Mouse (Mus musculus) G1E (cell line): ENCODE results near the gene Kalrn.

Source experiments
- CTCF ChIP-seq: IDR thresholded peaks from 2 replicates; pipeline ENCODE4 v1.5.1; 2012; ENCODE audit warnings: low read depth, low read length, inconsistent platforms, mixed read lengths
- GATA1 ChIP-seq: IDR thresholded peaks from 2 replicates; pipeline ENCODE4 v1.6.1; 2012; ENCODE audit warnings: borderline replicate concordance, low read length, inconsistent platforms, mixed read lengths
- POLR2AphosphoS5 ChIP-seq: IDR thresholded peaks from 2 replicates; pipeline ENCODE4 v1.6.1; 2012; ENCODE audit warnings: low read depth, low read length, inconsistent platforms; ENCODE audit not compliant: insufficient replicate concordance

DNA sequence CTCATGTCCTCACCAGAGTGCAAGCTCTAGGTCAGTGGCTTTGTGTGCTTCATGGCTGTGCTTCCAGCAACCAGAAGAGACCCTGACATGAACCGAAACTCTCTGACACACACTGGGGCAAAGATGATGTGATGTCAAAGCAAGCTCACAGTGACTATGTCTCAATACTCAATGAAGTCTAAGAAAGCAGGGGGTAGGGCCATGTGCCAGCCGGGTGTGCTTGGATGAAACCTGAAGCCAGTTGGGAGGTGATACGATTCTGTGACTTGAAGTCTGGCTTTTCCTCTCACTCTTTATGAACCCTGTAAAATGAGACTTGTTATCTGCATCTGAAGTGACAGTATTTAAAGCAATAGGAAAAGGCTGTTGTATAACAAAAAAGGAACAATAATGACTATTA, 501.2 kb downstream of the Kalrn start:
- TF ChIP-seq CTCF (no peak), GATA1 (no peak), POLR2AphosphoS5 (no peak)
